Mouse (Mus musculus): ENCODE measurements at regions not wholly inside any gene's neighbourhood (a gene's known extent, or its start where the extent isn't known, plus 50 kb on each side); places are given as distances from the start of the nearest gene placed in this dataset.
A peak's percentile ranks its signal among the peaks of the same experiment; 100 is the strongest.
"Not testable (repeated sequence)": the region's sequence is repeated elsewhere in the genome, so short reads cannot be mapped to it uniquely, and the experiment has no call there.

DNA sequence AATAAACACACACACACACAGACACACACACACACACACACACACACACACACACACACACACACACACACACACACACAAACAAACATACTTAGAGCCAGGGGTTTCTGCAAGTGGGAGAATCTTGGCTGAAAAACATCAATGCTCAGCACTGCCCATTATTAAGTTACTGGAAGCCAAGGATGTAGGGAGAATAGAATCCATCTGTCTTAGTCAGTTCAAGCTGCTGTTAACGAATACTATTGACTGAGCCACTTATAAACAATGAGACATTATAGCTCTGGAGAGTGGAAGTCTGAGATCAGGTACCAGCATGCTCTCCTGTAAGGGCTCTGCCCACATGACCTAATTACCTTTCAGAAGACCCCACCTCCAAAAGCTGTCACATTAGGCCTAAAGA, 87.4 kb downstream of the Fam174b start:
- no peak for DNase-seq

DNA sequence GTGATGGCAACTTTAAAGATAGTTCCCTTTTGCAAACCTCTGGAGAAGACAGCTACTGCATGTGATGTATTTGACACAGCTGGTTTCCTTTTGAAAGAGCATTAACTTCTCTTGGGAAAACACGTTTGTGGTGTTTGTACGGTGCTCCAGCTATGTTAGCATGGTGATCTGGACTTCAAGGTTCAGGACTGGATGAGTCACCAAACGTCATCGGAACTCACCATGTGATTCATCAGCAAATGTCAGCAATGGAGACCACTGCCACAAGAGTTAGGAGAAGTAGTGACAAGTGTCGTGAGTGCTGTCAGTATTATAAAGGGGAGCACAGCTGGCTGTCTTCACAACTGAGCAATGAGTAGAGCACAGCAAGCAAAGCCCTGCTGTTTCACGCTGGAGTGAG, 90.5 kb downstream of the Fam174b start:
- no peak for DNase-seq

DNA sequence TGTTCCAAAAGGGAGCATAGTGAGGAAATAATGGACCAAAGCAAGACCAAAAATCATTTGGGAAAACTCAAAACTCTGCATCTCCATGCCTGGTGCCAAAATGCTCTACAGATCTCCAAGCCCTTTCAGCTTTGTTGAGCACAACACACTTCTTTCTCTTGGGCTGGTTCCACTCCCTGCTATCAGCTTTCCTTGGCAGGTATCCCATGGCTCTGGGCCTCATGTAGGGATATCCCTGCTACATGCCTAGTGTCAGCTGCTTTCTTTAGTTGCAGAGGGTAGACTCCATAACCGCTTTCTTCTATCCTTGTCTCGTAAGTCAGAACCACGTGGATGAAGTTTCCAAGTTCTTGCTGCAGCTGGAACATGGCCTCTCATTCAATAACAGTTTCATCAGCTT, 100.3 kb downstream of the Fam174b start:
- no peak for DNase-seq

DNA sequence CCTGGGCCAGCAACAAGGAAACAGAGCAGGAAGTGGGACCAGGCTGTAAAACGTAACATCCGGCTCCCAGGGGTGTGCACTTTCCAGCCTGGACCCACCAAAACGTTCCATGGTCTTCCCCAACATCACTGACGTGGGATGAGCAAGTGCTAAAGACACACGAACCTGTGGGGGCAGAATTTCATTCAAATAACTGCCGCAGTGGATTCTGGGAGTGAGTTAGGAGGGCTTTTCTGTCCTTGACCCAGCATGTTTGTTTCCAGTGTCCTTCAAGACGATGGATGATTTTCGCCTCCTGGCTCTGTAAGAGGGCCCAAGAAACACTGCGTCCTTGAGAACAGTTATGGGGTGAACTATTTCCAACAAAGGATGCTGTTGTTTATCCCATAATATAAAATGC, 112.1 kb downstream of the Fam174b start:
- no peak for DNase-seq

DNA sequence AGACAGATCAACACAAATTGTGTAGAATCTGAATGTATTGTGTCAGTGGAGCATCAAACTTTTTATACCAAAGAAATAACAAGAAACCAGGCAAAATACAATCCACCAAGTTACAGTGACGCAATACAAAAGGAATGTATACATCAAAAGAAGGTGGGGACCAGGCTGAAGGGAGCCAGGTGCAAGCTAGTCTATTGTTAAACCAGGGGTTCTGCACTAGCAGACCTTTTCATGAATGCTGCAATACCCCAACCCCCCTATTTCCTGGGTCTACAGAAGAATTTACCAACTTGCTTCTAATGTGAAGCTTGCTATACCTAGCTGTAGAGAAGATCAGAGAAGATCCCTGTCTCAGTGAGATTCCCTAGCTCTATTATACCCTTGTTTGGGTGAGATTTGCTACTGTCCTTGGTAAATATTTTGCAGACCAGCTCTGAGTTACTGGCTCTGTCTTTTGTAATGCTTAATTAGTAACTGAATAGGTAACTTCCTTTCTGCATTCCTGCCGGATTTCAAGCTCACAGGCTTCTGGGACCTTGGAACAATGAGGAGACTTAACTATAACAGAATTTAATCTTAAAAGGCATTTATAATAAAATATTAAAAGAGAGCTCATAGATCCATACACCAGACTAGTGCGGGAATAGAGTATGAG, 113.3 kb downstream of the Fam174b start:
- not testable (repeated sequence) for DNase-seq

DNA sequence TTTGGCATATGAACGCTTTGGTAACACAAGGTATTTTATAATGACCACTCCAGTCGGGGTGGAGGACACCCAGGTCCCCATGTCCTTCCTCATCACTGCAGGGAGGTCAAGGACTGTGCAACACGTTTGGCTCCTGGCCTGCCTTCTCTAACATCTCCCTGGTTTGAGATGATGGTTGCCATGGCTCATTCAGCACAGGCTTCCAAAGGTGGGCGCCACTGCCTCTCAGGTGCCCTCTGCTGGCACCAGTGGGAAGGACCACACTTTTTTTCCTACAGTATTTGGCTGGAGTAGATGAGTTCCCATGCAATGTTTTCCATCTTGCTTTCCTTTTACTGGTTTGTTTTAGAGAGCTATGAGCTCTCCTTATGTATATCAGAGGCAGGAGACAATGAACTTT, 115.4 kb downstream of the Fam174b start:
- peak; percentile 8 to 21 for DNase-seq

DNA sequence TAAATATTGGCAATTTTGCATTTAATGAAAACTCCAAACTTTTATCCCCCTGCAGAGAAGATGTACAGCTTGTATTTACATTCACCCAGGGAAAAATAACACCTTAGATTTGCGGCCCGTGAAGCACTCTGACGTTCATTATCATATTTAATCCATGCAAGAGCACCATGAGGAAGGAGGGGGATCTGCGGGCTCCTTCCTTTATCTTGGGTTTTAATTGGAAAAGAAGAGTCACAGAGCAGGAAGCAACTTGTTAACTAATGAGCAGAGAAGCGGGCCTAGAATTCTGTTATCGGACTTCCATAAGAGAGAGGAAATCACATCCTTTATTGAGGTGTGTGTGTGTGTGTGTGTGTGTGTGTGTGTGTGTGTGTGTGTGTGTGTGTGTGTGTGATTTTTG, 116.8 kb downstream of the Fam174b start:
- no peak for DNase-seq

DNA sequence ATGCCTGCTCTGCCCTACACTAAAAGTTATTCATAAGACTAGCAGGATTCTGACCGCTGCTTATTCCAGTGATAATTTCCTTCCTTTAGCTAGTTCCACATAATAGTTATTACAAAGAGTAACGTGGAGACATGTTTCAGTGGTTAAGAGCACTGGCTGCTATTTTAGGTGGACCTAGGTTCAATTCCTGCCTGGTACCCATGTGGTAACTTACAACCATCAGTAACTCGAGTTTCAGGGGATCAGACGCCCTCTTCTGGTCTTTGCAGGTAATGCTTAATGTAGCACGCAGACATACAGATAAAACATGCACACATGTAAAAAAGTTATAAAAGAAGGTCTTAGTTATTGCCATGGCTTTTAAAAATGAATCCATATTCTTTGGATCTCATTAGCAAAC, 125.0 kb downstream of the Fam174b start:
- no peak for DNase-seq

DNA sequence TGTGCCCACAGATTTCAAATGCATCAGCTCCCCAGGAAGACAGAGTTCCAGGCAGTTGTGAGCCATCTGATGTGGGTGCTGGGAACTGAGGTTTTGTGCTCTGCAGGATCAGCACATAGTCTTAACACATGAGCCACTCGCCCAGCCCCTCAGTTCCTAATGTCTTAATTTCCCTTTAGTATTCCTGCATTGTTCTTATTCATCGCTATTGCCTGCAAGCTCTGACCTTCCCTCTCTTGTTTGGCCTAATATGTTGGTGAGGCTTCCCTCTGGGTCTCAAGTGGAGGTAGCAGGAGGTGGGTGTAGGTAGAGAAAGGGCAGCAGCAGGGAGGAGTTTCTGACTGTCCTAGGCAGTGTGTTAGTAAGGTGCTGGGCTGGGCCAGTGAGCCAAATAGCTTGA, 132.1 kb downstream of the Fam174b start:
- no peak for DNase-seq

DNA sequence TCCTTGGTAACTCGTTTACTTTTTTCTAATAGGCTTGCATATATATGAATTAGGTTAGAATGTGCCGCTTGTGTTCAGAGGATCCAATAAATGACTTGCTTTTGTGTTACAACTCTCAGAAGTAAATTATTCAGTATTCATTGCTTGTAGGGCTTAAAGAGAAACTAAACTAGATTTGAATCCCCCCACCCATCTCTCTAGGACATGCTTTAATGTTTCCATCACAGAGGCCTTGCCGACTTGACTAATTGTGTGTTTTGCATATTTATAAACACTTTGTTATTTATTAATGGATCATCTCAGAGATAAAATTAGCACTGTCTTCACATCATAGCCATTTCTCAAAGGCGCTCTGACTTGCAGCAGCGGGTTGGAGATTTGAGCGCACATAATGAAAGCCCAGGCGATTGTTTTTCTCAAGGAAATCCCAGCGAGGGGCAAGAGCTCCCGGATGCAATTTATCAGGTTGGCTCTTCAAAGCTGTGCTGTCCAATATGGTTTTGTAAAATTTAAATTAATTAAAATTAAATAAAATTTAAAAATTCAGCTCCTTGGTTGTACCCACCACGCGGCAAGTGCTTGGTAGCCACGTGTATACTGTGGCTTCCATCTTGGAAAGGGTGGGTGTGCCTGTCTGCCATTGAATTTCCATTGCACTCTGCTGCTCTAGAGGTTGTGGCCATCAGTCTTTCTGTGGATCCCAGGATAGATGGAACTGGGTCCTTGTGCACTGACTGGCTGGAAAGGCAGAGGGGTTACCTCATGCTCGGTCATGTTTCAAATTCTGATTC, 132.0 kb downstream of the St8sia2 start:
- no peak for DNase-seq

DNA sequence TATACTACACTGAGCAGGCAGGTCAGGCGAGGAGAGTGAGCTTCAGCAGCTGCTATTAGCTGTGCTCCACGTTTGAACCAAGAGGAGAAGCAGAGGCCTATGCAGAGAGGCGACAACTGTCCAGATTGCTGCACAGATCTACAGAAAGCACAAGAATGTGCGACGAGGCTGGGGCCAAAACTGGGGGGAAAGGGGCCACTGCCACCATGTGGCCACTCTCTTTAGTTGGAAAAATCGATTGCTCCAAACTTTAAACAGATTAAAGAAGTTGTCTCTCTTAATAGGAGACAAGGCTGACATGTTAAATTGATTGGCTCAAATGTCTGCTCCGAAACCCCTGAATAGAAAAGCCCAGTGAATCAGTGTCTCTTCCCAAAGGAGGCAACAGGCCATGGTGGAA, 127.3 kb downstream of the St8sia2 start:
- no peak for DNase-seq

Measured in lung, adult 18-20 months (tissue).